ENCODE assay signal across 22 mouse cellular contexts in the genomic region with DNA sequence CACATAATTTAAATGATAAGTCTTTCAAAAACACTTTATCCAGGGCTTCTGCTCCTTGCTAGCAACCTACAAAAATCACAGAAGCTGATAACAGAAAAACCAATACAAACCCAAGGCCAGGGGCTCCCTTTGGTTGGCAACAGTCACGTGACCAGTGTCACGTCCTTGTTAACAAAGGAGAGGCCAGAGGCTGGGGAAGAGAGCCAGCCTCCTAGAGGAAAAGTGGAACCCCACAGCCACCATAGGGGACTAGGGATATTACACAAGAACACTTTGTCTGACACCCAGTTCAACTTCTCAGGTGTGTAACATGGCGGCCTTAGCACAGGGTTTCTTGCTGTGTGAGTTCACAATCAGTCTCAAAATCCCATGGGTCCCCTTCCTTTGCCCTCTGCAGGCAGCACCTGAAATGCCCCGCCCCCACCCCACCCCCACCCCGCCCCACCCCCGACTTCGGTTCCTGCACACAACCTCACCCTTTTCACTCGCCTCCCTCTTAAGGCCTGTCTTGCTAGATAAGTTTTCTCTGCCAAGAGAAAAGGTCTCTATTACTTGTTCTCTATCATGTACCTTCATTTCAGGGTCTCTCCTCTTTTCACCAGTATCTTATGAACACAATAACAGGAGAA.
DNase-seq lines count a peak whose midpoint lies in the region; ATAC-seq lines count a peak whose summit lies in the region.
"Had no signal": no experiment of that assay in that cellular context is flagged by ENCODE, and none has a peak within 500 bp of the region (broad histone marks: within the 10 kb centered on the region; RNA-seq: fewer than 3 reads in every experiment).

No protein-coding gene starts in this region.

- H3K9me3 ChIP-seq in heart, embryonic 10.5 days, result no peaks in the 10 kb centered on the region
- no peaks in the 10 kb centered on the region for H3K9me3 ChIP-seq in limb, embryonic 12.5 days
- no peaks in the 10 kb centered on the region for H3K9me3 ChIP-seq in stomach, embryonic 16.5 days (replicated peaks; ENCODE audit: control insufficient read depth, low read length)
- H3K9me3 ChIP-seq: embryonic facial prominence, embryonic 12.5 days; forebrain, embryonic 12.5 days; hindbrain, embryonic 15.5 days; neural tube, embryonic 13.5 days had no signal

- DNase-seq in heart, embryonic 10.5 days (ENCODE audit: low spot score), result no peak
- DNase-seq in heart, postnatal 25 days (ENCODE audit: low spot score), result no peak
- peak; percentile 11 for DNase-seq in c-Kit-positive CD71-positive TER-119-positive erythroid progenitor cells, embryonic 14.5 days (ENCODE audit: low spot score)
- no peak for DNase-seq in kidney, postnatal 36 days
- DNase-seq in gastrocnemius, adult 18-20 months (ENCODE audit: low spot score), result no peak
- DNase-seq: cerebellum, adult 18-20 months; cerebellum, postnatal 25 days; gastrocnemius, adult 2 months; kidney, adult 11 months; layer of hippocampus, adult 9-11 months; lung, embryonic 14.5 days; lung, postnatal 36 days; midbrain, embryonic 14.5 days; right cerebral cortex, adult 18-20 months; right cerebral cortex, postnatal 4 days had no signal

- H3K27me3 ChIP-seq in heart, embryonic 10.5 days (ENCODE audit: insufficient read depth, poor library complexity, severe bottlenecking), result no peaks in the 10 kb centered on the region
- no peaks in the 10 kb centered on the region; the same call in 1 of the 2 replicates for H3K27me3 ChIP-seq in limb, embryonic 12.5 days
- no peaks in the 10 kb centered on the region for H3K27me3 ChIP-seq in stomach, embryonic 16.5 days (ENCODE audit: control insufficient read depth, insufficient read depth, low read length)
- H3K27me3 ChIP-seq: embryonic facial prominence, embryonic 12.5 days; forebrain, embryonic 12.5 days; hindbrain, embryonic 15.5 days; neural tube, embryonic 13.5 days had no signal

- peaks cover 60% of the 10 kb centered on the region for H3K4me1 ChIP-seq in heart, embryonic 10.5 days
- peaks cover 49% of the 10 kb centered on the region for H3K4me1 ChIP-seq in limb, embryonic 12.5 days (replicated peaks)
- H3K4me1 ChIP-seq in stomach, embryonic 16.5 days (ENCODE audit: control insufficient read depth, insufficient read depth, low read length), result peaks cover 24% of the 10 kb centered on the region

- H3K9ac ChIP-seq in limb, embryonic 12.5 days (replicated peaks), result no peak overlapping the region
- H3K9ac ChIP-seq in stomach, embryonic 16.5 days (ENCODE audit: low read length), result no peak overlapping the region
- H3K9ac ChIP-seq: embryonic facial prominence, embryonic 12.5 days; forebrain, embryonic 12.5 days; hindbrain, embryonic 15.5 days; lung, embryonic 14.5 days; neural tube, embryonic 13.5 days had no signal

- no peak overlapping the region for H3K4me2 ChIP-seq in limb, embryonic 12.5 days
- H3K4me2 ChIP-seq in stomach, embryonic 16.5 days (ENCODE audit: low read depth, low read length), result no peak overlapping the region
- H3K4me2 ChIP-seq: embryonic facial prominence, embryonic 12.5 days; forebrain, embryonic 12.5 days; hindbrain, embryonic 15.5 days; lung, embryonic 14.5 days; neural tube, embryonic 13.5 days had no signal

- 43% methylated on average over 7 of the region's 8 CpGs for WGBS in heart, embryonic 10.5 days
- 65% methylated on average over 5 of the region's 8 CpGs for WGBS in limb, embryonic 12.5 days
- 36% methylated on average over 8 of the region's 8 CpGs for whole genome bisulfite sequencing in stomach, embryonic 16.5 days

- no peak overlapping the region for H3K4me3 ChIP-seq in heart, embryonic 10.5 days
- H3K4me3 ChIP-seq in limb, embryonic 12.5 days (replicated peaks), result no peak overlapping the region
- no peak overlapping the region for H3K4me3 ChIP-seq in stomach, embryonic 16.5 days (replicated peaks; ENCODE audit: low read length)
- H3K4me3 ChIP-seq: embryonic facial prominence, embryonic 12.5 days; forebrain, embryonic 12.5 days; gastrocnemius, adult 2 months; hindbrain, embryonic 15.5 days; left cerebral cortex, adult 2 months; neural tube, embryonic 13.5 days had no signal

- no peak for ATAC-seq in limb, embryonic 12.5 days (ENCODE audit: insufficient number of reproducible peaks, insufficient read depth, low FRiP score, low TSS enrichment, low read depth)
- ATAC-seq in stomach, embryonic 16.5 days (ENCODE audit: insufficient read depth, low FRiP score), result peak; percentile 61; the same call in 1 of the 2 replicates

- H3K27ac ChIP-seq in heart, embryonic 10.5 days, result peak overlapping the region; percentile 31; the same call in 1 of the 2 replicates
- H3K27ac ChIP-seq in limb, embryonic 12.5 days, result peak overlapping the region; percentile 29; the same call in 1 of the 2 replicates
- H3K27ac ChIP-seq in stomach, embryonic 16.5 days (ENCODE audit: low read length), result peak overlapping the region; percentile 63
- H3K27ac ChIP-seq: embryonic facial prominence, embryonic 12.5 days; forebrain, embryonic 12.5 days; gastrocnemius, adult 2 months; hindbrain, embryonic 15.5 days; left cerebral cortex, adult 2 months; neural tube, embryonic 13.5 days had no signal

- no peaks in the 10 kb centered on the region for H3K36me3 ChIP-seq in heart, embryonic 10.5 days
- H3K36me3 ChIP-seq in limb, embryonic 12.5 days, result no peaks in the 10 kb centered on the region
- H3K36me3 ChIP-seq in stomach, embryonic 16.5 days (ENCODE audit: control insufficient read depth, insufficient read depth, low read length), result no peaks in the 10 kb centered on the region
- H3K36me3 ChIP-seq: embryonic facial prominence, embryonic 12.5 days; forebrain, embryonic 12.5 days; hindbrain, embryonic 15.5 days; neural tube, embryonic 13.5 days had no signal

- intact Hi-C loops in heart, postnatal 25 days (cut with DNase I), result no loop called here
